Mouse (Mus musculus) spleen, adult 2 months (tissue): ENCODE results near the gene C2cd2l. TPM values are rescaled to one million over a fixed set of nuclear protein-coding genes. Genes with fewer than 3 reads are reported as not detected.

Experiments used
- DNase-seq, 2 experiments: peaks; one replicate each; pipeline versions ENCODE4 v3.0.0 to v3.0.0-alpha.2; 2012 to 2021; ENCODE audit warnings: low spot score in 2 of 2, low read depth in 1 of 2
- H3K27ac ChIP-seq: fragments of 200-500 bp; 2 replicates; pipeline ENCODE4 v1.5.1; 2012; ENCODE audit warnings: low read length, inconsistent platforms; ENCODE audit not compliant: insufficient read depth
- H3K27me3 ChIP-seq: fragments of 200-500 bp; 2 replicates; pipeline ENCODE4 v1.6.1; 2012; ENCODE audit warnings: mild to moderate bottlenecking, moderate library complexity, low read length, inconsistent platforms; ENCODE audit not compliant: control insufficient read depth, insufficient read depth
- H3K36me3 ChIP-seq: fragments of 200-500 bp; 2 replicates; pipeline ENCODE4 v1.6.1; 2012; ENCODE audit warnings: mild to moderate bottlenecking, low read length, inconsistent platforms; ENCODE audit not compliant: control insufficient read depth, insufficient read depth
- H3K4me1 ChIP-seq: fragments of 200-500 bp; 2 replicates; pipeline ENCODE4 v1.6.1; 2011; ENCODE audit warnings: inconsistent platforms; ENCODE audit not compliant: control insufficient read depth, insufficient read depth, insufficient read length
- H3K4me3 ChIP-seq: fragments of 200-500 bp; 2 replicates; pipeline ENCODE4 v1.5.1; 2011; ENCODE audit warnings: mild to moderate bottlenecking, inconsistent platforms; ENCODE audit not compliant: insufficient read depth, insufficient read length; ENCODE audit errors: extremely low read depth
- CTCF ChIP-seq: fragments of 200-500 bp; IDR thresholded peaks from 2 replicates; pipeline ENCODE4 v1.5.1; 2011; ENCODE audit warnings: mild to moderate bottlenecking, inconsistent platforms; ENCODE audit not compliant: insufficient read depth, insufficient read length, insufficient replicate concordance; ENCODE audit errors: extremely low read depth
- POLR2A ChIP-seq: fragments of 200-500 bp; IDR thresholded peaks from 2 replicates; pipeline ENCODE4 v1.6.1; 2011; ENCODE audit warnings: low read depth, low read length, inconsistent platforms
- WGBS: fragments of 180-500 bp; shearing (Covaris S2); methylation state at CpG from one replicate; pipeline ENCODE4 v1.1.7; 2018; 5-methylcytosine and 5-hydroxymethylcytosine counted together
- polyA plus RNA-seq: library from polyadenylated mRNA; depleted of rRNA; stranded (reverse); fragments of >200 nt; gene quantifications from 2 replicates; pipeline ENCODE4 v1.2.3, GENCODE M21; 2012

Gene C2cd2l
- polyA plus RNA-seq, 1 experiment = 28.0 TPM

DNA sequence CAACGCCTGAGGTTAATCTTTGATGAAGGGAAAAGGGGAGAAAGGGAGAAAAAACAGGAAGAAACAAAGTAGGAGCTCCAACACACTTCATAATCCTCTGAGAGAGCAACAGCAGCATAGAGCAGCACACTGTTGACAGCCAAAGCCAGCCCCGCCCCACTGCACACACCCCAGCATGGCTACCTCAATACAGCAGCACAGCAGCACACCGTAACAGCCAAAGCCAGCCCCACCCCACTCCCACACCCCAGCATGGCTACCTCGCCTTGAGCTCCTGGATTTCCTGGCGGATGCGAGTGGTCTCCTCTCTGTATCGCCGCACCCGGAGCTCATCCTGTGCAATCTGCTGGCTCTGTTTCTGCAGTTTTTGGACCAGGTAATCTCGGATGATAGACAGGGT is 32.3 kb upstream of the C2cd2l start:
- TF ChIP-seq POLR2A (no peak), CTCF (no peak)
- no peak for DNase-seq
- H3K27me3 ChIP-seq = no peaks in the 10 kb centered on the region
- no peak overlapping the region for H3K4me3 ChIP-seq
- H3K4me1 ChIP-seq = no peaks in the 10 kb centered on the region
- 97% methylated on average over 10 of the region's 10 CpGs for WGBS
- peaks cover 69% of the 10 kb centered on the region for H3K36me3 ChIP-seq
- H3K27ac ChIP-seq = no peak overlapping the region

GRCm38 (mm10) chr9:44351396-44351795 is 31.3 kb upstream of the C2cd2l start:
- no peak for TF ChIP-seq POLR2A
- TF ChIP-seq CTCF = no peak
- Histone ChIP-seq H3K4me1 (no peaks in the 10 kb centered on the region), H3K36me3 (peaks cover 68% of the 10 kb centered on the region), H3K27ac (no peak overlapping the region), H3K27me3 (no peaks in the 10 kb centered on the region), H3K4me3 (no peak overlapping the region)
- WGBS = 92% methylated on average over 4 of the region's 4 CpGs
- DNase-seq = no peak

GRCm38 (mm10) chr9:44348546-44348945 is 28.5 kb upstream of the C2cd2l start:
- Histone ChIP-seq H3K27me3 (no peaks in the 10 kb centered on the region), H3K36me3 (peaks cover 43% of the 10 kb centered on the region), H3K4me3 (no peak overlapping the region), H3K27ac (no peak overlapping the region), H3K4me1 (no peaks in the 10 kb centered on the region)
- no peak for DNase-seq
- TF ChIP-seq CTCF = no peak
- no peak for TF ChIP-seq POLR2A
- WGBS = 96% methylated on average over 4 of the region's 4 CpGs

DNA sequence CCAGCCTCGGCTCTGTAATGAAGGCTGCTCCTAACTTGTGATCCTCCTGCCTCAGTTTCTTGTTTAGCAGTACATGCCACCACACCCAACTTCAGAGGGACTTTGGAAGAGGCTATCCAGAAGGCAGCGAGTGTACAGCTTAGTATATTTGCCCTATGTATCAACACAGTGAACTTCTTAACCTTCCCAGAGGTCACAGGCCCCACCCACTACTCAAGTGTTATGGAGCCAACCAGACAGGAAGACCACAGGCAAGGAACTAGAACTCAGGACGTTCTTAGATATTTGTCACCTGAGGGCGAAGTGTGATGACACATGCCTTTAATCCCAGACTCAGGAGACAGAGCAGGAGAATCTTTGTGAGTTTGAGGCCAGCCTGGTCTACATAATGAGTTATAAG is 27.5 kb upstream of the C2cd2l start:
- peaks cover 5% of the 10 kb centered on the region; the same call in 1 of the 2 replicates for H3K4me1 ChIP-seq
- no peak overlapping the region for H3K27ac ChIP-seq
- H3K36me3 ChIP-seq = peaks cover 35% of the 10 kb centered on the region
- 84% methylated on average over 4 of the region's 4 CpGs for WGBS
- H3K4me3 ChIP-seq = no peak overlapping the region
- TF ChIP-seq POLR2A = no peak
- TF ChIP-seq CTCF = no peak
- no peak for DNase-seq
- no peaks in the 10 kb centered on the region for H3K27me3 ChIP-seq

DNA sequence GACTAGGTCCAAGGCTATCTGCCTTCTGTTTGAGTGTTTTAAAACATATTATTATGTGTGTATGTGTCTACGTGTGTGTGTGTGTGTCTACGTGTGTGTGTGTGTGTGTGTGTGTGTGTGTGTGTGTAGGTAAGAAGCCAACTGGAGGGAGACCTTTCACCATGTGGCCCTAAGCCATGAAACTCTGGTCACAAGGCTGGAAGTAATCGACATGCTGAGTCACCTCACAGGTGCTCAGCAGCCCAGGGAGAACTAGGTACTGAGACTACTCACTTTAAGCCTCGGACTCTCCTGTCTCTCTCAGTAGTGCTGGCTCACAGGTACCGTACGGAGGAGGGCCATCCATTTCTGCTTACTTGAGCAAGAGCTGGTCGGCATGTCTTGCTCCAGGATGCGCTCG is 27.1 kb upstream of the C2cd2l start:
- WGBS = 89% methylated on average over 9 of the region's 9 CpGs
- H3K36me3 ChIP-seq = peaks cover 31% of the 10 kb centered on the region
- H3K27ac ChIP-seq = no peak overlapping the region
- no peaks in the 10 kb centered on the region for H3K27me3 ChIP-seq
- no peak for DNase-seq
- H3K4me1 ChIP-seq = peaks cover 5% of the 10 kb centered on the region; the same call in 1 of the 2 replicates
- H3K4me3 ChIP-seq = no peak overlapping the region
- TF ChIP-seq POLR2A (no peak), CTCF (no peak)

DNA sequence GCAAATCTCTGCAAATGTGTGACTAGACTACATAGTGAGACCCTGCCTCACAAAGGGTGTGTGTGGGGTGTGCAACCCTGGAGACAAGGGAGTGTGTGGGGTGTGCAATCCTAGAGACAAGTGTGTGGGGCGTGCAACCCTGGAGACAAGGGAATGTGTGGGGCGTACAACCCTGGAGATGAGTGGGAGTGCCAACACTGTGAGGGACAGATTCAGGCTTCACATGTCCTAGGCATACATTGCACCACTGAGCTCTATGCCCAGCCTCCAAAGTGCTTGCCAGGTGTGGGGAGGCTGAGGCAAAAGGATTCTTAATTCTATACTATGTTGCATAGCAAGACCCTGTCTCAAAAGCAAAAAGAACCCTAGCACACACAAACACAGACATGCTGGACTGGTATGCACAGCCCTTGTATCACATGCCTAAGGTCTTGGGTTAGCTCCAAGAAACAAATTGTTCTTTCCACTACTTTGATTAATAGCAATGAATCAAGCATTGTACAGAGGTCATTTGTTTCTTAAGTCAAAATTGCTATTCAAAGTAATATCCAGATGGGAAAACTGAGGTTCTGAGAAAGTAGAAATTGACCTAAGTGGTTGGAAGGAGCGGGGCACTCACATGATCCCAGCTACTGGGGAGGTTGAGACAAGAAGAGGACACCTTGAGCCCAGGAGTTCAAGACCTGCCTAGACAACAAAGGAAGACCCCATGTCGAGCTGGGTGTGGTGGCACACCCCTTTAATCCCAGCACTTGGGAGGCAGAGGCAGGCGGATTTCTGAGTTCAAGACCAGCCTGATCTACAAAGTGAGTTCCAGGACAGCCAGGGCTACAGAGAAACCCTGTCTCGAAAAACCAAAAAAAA is 25.7 kb upstream of the C2cd2l start:
- DNase-seq = no peak
- WGBS = 84% methylated on average over 6 of the region's 6 CpGs

More for the DNA sequence above, 25.7 kb upstream of the C2cd2l start:
- no peaks in the 10 kb centered on the region for H3K27me3 ChIP-seq
- H3K27ac ChIP-seq = no peak overlapping the region
- H3K36me3 ChIP-seq = peaks cover 23% of the 10 kb centered on the region
- TF ChIP-seq CTCF (no peak), POLR2A (no peak)
- no peak overlapping the region for H3K4me3 ChIP-seq
- peaks cover 5% of the 10 kb centered on the region; the same call in 1 of the 2 replicates for H3K4me1 ChIP-seq
